Mouse (Mus musculus) CH12.LX (cell line): Measurements from ENCODE around the gene Cmya5.

ENCODE experiments used
- BHLHE40 ChIP-seq: IDR thresholded peaks from 2 replicates; pipeline ENCODE4 v1.6.1; 2011; ENCODE audit warnings: mild to moderate bottlenecking, low read depth, low read length, improper control_type of control experiment
- CHD2 ChIP-seq: IDR thresholded peaks from 2 replicates; pipeline ENCODE4 v1.6.1; 2011; ENCODE audit warnings: low read length, improper control_type of control experiment
- CTCF ChIP-seq, 2 experiments: IDR thresholded peaks in 1 of 2; conservative IDR thresholded peaks in 1 of 2; 2 replicates each; pipeline ENCODE4 v1.5.1; 2011 to 2012; ENCODE audit warnings: low read depth in 2 of 2, low read length in 2 of 2, improper control_type of control experiment in 1 of 2, inconsistent platforms in 1 of 2, mild to moderate bottlenecking in 1 of 2, moderate library complexity in 1 of 2
- EP300 ChIP-seq: IDR thresholded peaks from 2 replicates; pipeline ENCODE4 v1.6.1; 2011; ENCODE audit warnings: low read length, improper control_type of control experiment
- ETS1 ChIP-seq: conservative IDR thresholded peaks from 2 replicates; pipeline ENCODE4 v1.6.1; 2012; ENCODE audit warnings: low read depth, mild to moderate bottlenecking, inconsistent platforms, low read length, improper control_type of control experiment, moderate library complexity
- HCFC1 ChIP-seq: IDR thresholded peaks from 2 replicates; pipeline ENCODE4 v1.6.1; 2012; ENCODE audit warnings: low read depth, mild to moderate bottlenecking, inconsistent platforms, low read length, improper control_type of control experiment
- JUND ChIP-seq: conservative IDR thresholded peaks from 2 replicates; pipeline ENCODE4 v1.6.1; 2011; ENCODE audit warnings: low read depth, low read length, improper control_type of control experiment
- MYC ChIP-seq: IDR thresholded peaks from 2 replicates; pipeline ENCODE4 v1.6.1; 2011; ENCODE audit warnings: low read depth, mild to moderate bottlenecking, improper control_type of control experiment, low read length
- PAX5 ChIP-seq: IDR thresholded peaks from 2 replicates; pipeline ENCODE4 v1.6.1; 2012; ENCODE audit warnings: low read length, inconsistent platforms, mixed read lengths
- POLR2A ChIP-seq: IDR thresholded peaks from 2 replicates; pipeline ENCODE4 v1.6.1; 2011; ENCODE audit warnings: low read depth, mild to moderate bottlenecking, improper control_type of control experiment, low read length
- RAD21 ChIP-seq: IDR thresholded peaks from 2 replicates; pipeline ENCODE4 v1.6.1; 2011; ENCODE audit warnings: low read depth, mild to moderate bottlenecking, low read length, improper control_type of control experiment, moderate library complexity
- USF1 ChIP-seq: IDR thresholded peaks from 2 replicates; pipeline ENCODE4 v1.6.1; 2014; ENCODE audit warnings: low read depth, mild to moderate bottlenecking, inconsistent platforms, low read length, improper control_type of control experiment
- ZMIZ1 ChIP-seq: IDR thresholded peaks from 2 replicates; pipeline ENCODE4 v1.6.1; 2012; ENCODE audit warnings: low read depth, mild to moderate bottlenecking, inconsistent platforms, low read length, improper control_type of control experiment
- ZNF384 ChIP-seq: IDR thresholded peaks from 2 replicates; pipeline ENCODE4 v1.6.1; 2012; ENCODE audit warnings: low read depth, low read length, improper control_type of control experiment, inconsistent platforms

GRCm38 (mm10) chr13:93057492-93058260, 86.8 kb downstream of the Cmya5 start:
- TF ChIP-seq ETS1 = no peak
- no peak for TF ChIP-seq USF1
- no peak for TF ChIP-seq CTCF (conservative IDR thresholded peaks at IDR 0.05 in 1 of 2, IDR thresholded peaks at IDR 0.05 in 1 of 2; ENCODE audit: low read depth in 2 of 2, low read length in 2 of 2)
- TF ChIP-seq JUND = no peak
- no peak for TF ChIP-seq HCFC1
- no peak for TF ChIP-seq POLR2A
- no peak for TF ChIP-seq EP300
- TF ChIP-seq PAX5 = no peak
- TF ChIP-seq ZNF384 = no peak
- no peak for TF ChIP-seq ZMIZ1
- TF ChIP-seq RAD21 = no peak
- no peak for TF ChIP-seq BHLHE40
- TF ChIP-seq CHD2 = no peak
- TF ChIP-seq MYC = no peak
